Mouse (Mus musculus) mouse embryonic stem cell (cell line): ENCODE results near the gene Naa60.

Source experiments
- in situ Hi-C, 2 experiments: fragments of 300-500 bp; cut with MboI; formaldehyde crosslinking; loops; 1 replicate in 1 of 2; 3 replicates in 1 of 2; pipeline ENCODE4 v1.14.3; 2019 to 2020; ENCODE audit warnings: low sequenced_read_pairs in 2 of 2, low pct_unique_long_range_greater_than_20kb in 1 of 2, mixed read lengths in 1 of 2; ENCODE audit not compliant: unreplicated experiment in 1 of 2

Naa60 gene

DNA sequence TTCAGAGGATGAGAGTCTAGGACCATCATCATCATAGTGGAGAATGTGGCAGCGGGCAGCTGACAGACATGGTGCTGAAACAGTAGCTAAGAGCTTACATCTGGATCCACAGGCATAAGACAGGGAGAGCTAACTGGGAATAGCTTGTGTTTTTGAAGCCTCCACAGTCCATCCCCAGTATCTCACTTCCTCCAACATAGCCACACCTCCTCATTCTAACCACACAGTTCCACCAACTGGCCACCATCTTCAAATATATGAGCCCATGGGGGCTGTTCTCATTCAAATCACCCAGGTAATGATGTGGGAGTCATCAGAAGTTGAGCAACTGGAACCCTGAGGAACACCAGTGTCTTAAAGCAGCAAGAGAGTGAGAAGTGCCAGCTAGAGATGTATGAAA is 79.0 kb downstream of the Naa60 start:
- in situ Hi-C loops = no loop called here
